Mouse (Mus musculus): ENCODE measurements around the gene Ube2h. TPM values are rescaled to one million over a fixed set of nuclear protein-coding genes. Genes with fewer than 3 reads are reported as not detected.

Gene Ube2h
- 85.7 and 189 TPM in 2 replicates for polyA plus RNA-seq (2012; ENCODE audit: low replicate concordance)

GRCm38 (mm10) chr6:30304399-30304917, at the start of gene Ube2h:
Gene Ube2h, minus strand, starts transcription at chr6:30304539.

Other genes with a start within 250 kb of the Ube2h start
- 6.4 and 33.3 TPM in 2 replicates for gene Zc3hc1, start 86.5 kb upstream of the Ube2h start, polyA plus RNA-seq (2012; ENCODE audit: low replicate concordance)
- gene Klhdc10, start 97.3 kb upstream of the Ube2h start, polyA plus RNA-seq (2012; ENCODE audit: low replicate concordance), result 6.7 and 10.2 TPM in 2 replicates
- gene Tmem209, start 205.2 kb upstream of the Ube2h start, polyA plus RNA-seq (2012; ENCODE audit: low replicate concordance), result 3.7 and 4.3 TPM in 2 replicates
- gene Ssmem1, start 205.3 kb upstream of the Ube2h start, polyA plus RNA-seq (2012; ENCODE audit: low replicate concordance), result not detected in 2 replicates
- gene Cpa2, start 237.0 kb upstream of the Ube2h start, polyA plus RNA-seq (2012; ENCODE audit: low replicate concordance), result not detected in 2 replicates

All from hematopoietic multipotent progenitor cell, adult 10-12 weeks (in vitro differentiated cells).